Mouse (Mus musculus): ENCODE data around the gene Mast4. TPM values are rescaled to one million over a fixed set of nuclear protein-coding genes. Genes with fewer than 3 reads are reported as not detected.

The Mast4 gene
- total and polyA plus RNA-seq, 3 experiments, result 0.04 to 1.1 (median 0.23) TPM

DNA sequence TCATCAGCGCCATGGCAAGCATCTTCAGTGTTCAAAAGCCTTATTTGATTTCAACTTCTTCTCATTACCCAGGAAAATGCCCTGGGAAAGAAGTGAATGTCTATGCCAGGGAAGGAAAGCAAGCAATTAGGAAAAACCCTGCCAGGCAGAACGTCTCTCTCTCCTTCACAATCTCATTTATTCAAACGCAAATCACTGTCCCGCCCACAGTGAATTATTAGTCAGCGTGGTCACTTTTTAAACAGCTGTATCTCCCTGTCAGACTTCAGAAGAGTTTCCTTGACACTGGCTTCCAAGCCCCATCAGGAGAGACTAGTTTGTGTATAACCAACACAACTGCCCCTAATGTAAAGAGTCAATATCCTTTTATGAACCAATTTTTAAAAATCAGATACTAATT lies 296.8 kb downstream of the Mast4 start:
- no peak for DNase-seq (ENCODE audit: low spot score)
- ATAC-seq (ENCODE audit: extremely low read depth, insufficient number of reproducible peaks, low FRiP score, poor library complexity, severe bottlenecking), result no peak
- H3K4me3 ChIP-seq (ENCODE audit: low read depth, low read length), result no peak overlapping the region
- no peaks in the 10 kb centered on the region; the same call in 1 of the 2 replicates for H3K27me3 ChIP-seq (ENCODE audit: insufficient read depth, low read length)
- H3K36me3 ChIP-seq (replicated peaks), result no peaks in the 10 kb centered on the region
- TF ChIP-seq POLR2AphosphoS5 (IDR thresholded peaks at IDR 0.05; ENCODE audit: insufficient replicate concordance, low read depth, low read length), result no peak
- no peak for TF ChIP-seq GATA1 (IDR thresholded peaks at IDR 0.05; ENCODE audit: borderline replicate concordance, low read length)
- no peak for TF ChIP-seq TAL1 (conservative IDR thresholded peaks at IDR 0.05; ENCODE audit: low read depth, low read length)
- TF ChIP-seq CTCF (IDR thresholded peaks at IDR 0.05; ENCODE audit: low read depth, low read length), result no peak
- TF ChIP-seq GATA2 (IDR thresholded peaks at IDR 0.05; ENCODE audit: borderline replicate concordance, low read depth, low read length), result no peak
- H3K4me1 ChIP-seq (ENCODE audit: insufficient read depth, low read depth, low read length), result no peaks in the 10 kb centered on the region
- no peaks in the 10 kb centered on the region for H3K9me3 ChIP-seq (replicated peaks)

DNA sequence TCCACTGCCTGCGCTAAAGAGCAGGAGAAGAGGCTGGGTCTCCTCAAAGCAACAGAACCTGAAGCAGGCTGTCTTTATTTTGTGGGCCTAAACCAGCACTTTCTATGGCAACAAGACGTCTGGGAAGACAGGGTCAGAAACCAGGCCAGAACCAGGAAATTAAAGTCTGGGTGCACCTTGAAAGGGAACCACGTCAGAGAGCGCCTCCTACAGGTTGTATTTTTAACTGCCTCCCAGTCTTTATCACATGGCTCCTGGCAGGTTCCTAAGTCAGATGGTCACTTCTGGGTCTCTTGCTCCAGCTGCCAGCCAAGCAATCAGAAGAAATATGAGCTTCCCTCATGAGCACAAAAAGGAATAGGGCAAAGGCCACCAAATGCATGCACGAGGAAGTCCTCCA lies 304.9 kb downstream of the Mast4 start:
- no peaks in the 10 kb centered on the region for H3K4me1 ChIP-seq (ENCODE audit: insufficient read depth, low read depth, low read length)
- H3K9me3 ChIP-seq (replicated peaks), result no peaks in the 10 kb centered on the region
- H3K4me3 ChIP-seq (ENCODE audit: low read depth, low read length), result no peak overlapping the region
- ATAC-seq (ENCODE audit: extremely low read depth, insufficient number of reproducible peaks, low FRiP score, poor library complexity, severe bottlenecking) (no peak), DNase-seq (ENCODE audit: low spot score) (no peak)
- no peaks in the 10 kb centered on the region; the same call in 1 of the 2 replicates for H3K27me3 ChIP-seq (ENCODE audit: insufficient read depth, low read length)
- H3K36me3 ChIP-seq (replicated peaks), result no peaks in the 10 kb centered on the region
- TF ChIP-seq CTCF (IDR thresholded peaks at IDR 0.05; ENCODE audit: low read depth, low read length) (no peak), TAL1 (conservative IDR thresholded peaks at IDR 0.05; ENCODE audit: low read depth, low read length) (no peak), GATA1 (IDR thresholded peaks at IDR 0.05; ENCODE audit: borderline replicate concordance, low read length) (no peak), GATA2 (IDR thresholded peaks at IDR 0.05; ENCODE audit: borderline replicate concordance, low read depth, low read length) (no peak), POLR2AphosphoS5 (IDR thresholded peaks at IDR 0.05; ENCODE audit: insufficient replicate concordance, low read depth, low read length) (no peak)

DNA sequence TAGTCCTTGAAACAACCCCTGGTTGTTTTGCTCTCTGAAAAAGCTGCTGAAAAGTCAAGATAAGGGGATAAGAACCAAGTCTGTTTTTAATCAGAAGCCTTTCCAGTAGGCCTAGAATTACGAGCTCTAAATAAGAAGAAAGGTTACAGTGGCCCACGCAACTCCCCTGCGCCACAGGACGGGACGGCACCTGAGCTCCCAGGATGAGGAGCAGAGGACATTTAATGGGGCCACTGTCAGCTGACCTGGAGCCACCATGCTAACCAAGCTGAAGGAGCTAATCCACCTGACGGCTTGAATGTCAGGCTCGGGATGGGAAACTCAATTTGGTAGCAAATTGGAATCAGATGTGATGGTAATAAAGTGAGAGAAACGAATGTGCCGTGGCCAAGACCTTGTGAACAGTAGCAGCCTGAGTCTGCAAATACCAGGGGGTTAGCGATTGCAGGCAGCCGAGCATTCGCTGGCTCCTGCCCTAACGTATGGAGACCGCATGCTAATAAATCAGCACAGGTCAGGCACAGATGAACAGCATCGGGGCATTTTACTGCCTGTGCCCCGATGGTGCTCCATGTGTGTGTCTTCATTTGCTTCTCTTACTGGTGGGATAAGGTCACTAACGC lies 306.7 kb downstream of the Mast4 start:
- Histone ChIP-seq H3K36me3 (replicated peaks) (no peaks in the 10 kb centered on the region), H3K27me3 (ENCODE audit: insufficient read depth, low read length) (no peaks in the 10 kb centered on the region), H3K9me3 (replicated peaks) (no peaks in the 10 kb centered on the region), H3K4me3 (ENCODE audit: low read depth, low read length) (no peak overlapping the region), H3K4me1 (ENCODE audit: insufficient read depth, low read depth, low read length) (no peaks in the 10 kb centered on the region)
- TF ChIP-seq POLR2AphosphoS5 (IDR thresholded peaks at IDR 0.05; ENCODE audit: insufficient replicate concordance, low read depth, low read length), result no peak
- TF ChIP-seq GATA1 (IDR thresholded peaks at IDR 0.05; ENCODE audit: borderline replicate concordance, low read length), result no peak
- TF ChIP-seq TAL1 (conservative IDR thresholded peaks at IDR 0.05; ENCODE audit: low read depth, low read length), result no peak
- TF ChIP-seq CTCF (IDR thresholded peaks at IDR 0.05; ENCODE audit: low read depth, low read length), result no peak
- TF ChIP-seq GATA2 (IDR thresholded peaks at IDR 0.05; ENCODE audit: borderline replicate concordance, low read depth, low read length), result no peak
- DNase-seq (ENCODE audit: low spot score) (no peak), ATAC-seq (ENCODE audit: extremely low read depth, insufficient number of reproducible peaks, low FRiP score, poor library complexity, severe bottlenecking) (no peak)

DNA sequence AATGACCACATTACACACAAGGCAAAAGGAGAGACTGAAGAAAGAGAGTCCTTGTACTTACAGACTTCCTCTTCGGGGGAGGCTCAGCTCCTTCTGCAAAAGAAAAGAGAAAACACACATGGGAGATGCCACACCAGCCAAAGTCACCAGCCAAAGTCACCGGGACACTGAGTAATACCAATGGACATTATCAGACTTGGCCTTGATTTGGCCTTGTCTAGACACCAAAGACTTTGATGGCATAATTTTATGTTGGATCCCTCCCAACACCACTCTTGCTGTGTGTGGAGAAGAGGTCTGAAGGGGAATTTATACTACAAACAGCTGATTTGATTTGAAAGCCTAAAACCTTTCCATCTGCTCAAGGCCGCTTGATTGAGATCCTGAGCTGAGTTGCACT lies 308.8 kb downstream of the Mast4 start:
- no peak for ATAC-seq (ENCODE audit: extremely low read depth, insufficient number of reproducible peaks, low FRiP score, poor library complexity, severe bottlenecking)

DNA sequence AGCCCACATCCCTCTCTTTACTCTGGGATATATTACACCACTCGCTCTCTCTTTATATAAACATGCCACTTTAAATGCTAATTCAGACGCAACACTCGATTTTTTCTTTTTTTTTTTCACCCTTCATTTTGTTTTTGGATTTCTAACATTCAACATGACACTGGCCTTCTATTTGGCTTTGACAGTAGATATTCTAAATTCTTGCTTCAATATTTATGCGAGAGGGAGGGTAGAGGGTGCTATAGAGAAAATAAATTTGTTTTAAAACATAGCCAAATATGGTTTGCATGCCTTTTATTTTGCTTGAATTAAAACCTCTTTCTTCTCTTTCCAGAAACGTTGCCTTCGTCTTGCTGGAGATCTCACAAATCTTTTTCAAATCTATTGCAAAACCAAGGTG lies 315.8 kb downstream of the Mast4 start:
- no peak overlapping the region for H3K4me3 ChIP-seq (ENCODE audit: low read depth, low read length)
- DNase-seq (ENCODE audit: low spot score) (no peak), ATAC-seq (ENCODE audit: extremely low read depth, insufficient number of reproducible peaks, low FRiP score, poor library complexity, severe bottlenecking) (no peak)
- H3K27me3 ChIP-seq (ENCODE audit: insufficient read depth, low read length), result no peaks in the 10 kb centered on the region
- H3K9me3 ChIP-seq (replicated peaks), result no peaks in the 10 kb centered on the region
- no peaks in the 10 kb centered on the region for H3K4me1 ChIP-seq (ENCODE audit: insufficient read depth, low read depth, low read length)
- TF ChIP-seq POLR2AphosphoS5 (IDR thresholded peaks at IDR 0.05; ENCODE audit: insufficient replicate concordance, low read depth, low read length), result no peak
- no peak for TF ChIP-seq GATA1 (IDR thresholded peaks at IDR 0.05; ENCODE audit: borderline replicate concordance, low read length)
- no peak for TF ChIP-seq TAL1 (conservative IDR thresholded peaks at IDR 0.05; ENCODE audit: low read depth, low read length)
- TF ChIP-seq GATA2 (IDR thresholded peaks at IDR 0.05; ENCODE audit: borderline replicate concordance, low read depth, low read length), result no peak
- TF ChIP-seq CTCF (IDR thresholded peaks at IDR 0.05; ENCODE audit: low read depth, low read length), result no peak
- no peaks in the 10 kb centered on the region for H3K36me3 ChIP-seq (replicated peaks)

More for the DNA sequence above, 308.8 kb downstream of the Mast4 start:
- H3K27me3 ChIP-seq (ENCODE audit: insufficient read depth, low read length), result no peaks in the 10 kb centered on the region
- DNase-seq (ENCODE audit: low spot score), result no peak
- H3K4me1 ChIP-seq (ENCODE audit: insufficient read depth, low read depth, low read length), result no peaks in the 10 kb centered on the region
- H3K9me3 ChIP-seq (replicated peaks), result no peaks in the 10 kb centered on the region
- H3K36me3 ChIP-seq (replicated peaks), result no peaks in the 10 kb centered on the region
- TF ChIP-seq GATA1 (IDR thresholded peaks at IDR 0.05; ENCODE audit: borderline replicate concordance, low read length) (no peak), POLR2AphosphoS5 (IDR thresholded peaks at IDR 0.05; ENCODE audit: insufficient replicate concordance, low read depth, low read length) (no peak), CTCF (IDR thresholded peaks at IDR 0.05; ENCODE audit: low read depth, low read length) (no peak), TAL1 (conservative IDR thresholded peaks at IDR 0.05; ENCODE audit: low read depth, low read length) (no peak), GATA2 (IDR thresholded peaks at IDR 0.05; ENCODE audit: borderline replicate concordance, low read depth, low read length) (no peak)
- no peak overlapping the region for H3K4me3 ChIP-seq (ENCODE audit: low read depth, low read length)

DNA sequence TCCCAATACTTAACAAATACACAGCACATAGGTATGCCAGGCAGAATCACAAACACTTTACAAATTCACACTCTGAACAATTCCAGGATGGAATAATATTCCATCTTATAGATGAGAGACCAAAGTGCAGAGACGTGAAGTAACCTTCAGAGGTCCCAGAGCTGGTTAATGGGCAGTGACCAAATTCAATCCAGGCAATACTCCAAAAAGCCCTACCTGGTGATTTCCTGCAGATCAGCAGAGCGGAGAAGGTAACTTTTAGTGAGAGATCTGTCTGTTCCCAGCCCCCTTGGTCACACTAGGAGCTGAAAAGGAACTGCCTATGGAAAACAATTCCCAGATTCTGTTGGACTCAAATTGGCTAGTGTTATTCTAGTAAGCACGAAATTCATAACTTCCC lies 316.6 kb downstream of the Mast4 start:
- TF ChIP-seq GATA1 (IDR thresholded peaks at IDR 0.05; ENCODE audit: borderline replicate concordance, low read length), result no peak

More for the DNA sequence above, 316.6 kb downstream of the Mast4 start:
- Histone ChIP-seq H3K9me3 (replicated peaks) (no peaks in the 10 kb centered on the region), H3K4me1 (ENCODE audit: insufficient read depth, low read depth, low read length) (no peaks in the 10 kb centered on the region), H3K36me3 (replicated peaks) (no peaks in the 10 kb centered on the region), H3K27me3 (ENCODE audit: insufficient read depth, low read length) (no peaks in the 10 kb centered on the region), H3K4me3 (ENCODE audit: low read depth, low read length) (no peak overlapping the region)
- DNase-seq (ENCODE audit: low spot score), result no peak
- no peak for ATAC-seq (ENCODE audit: extremely low read depth, insufficient number of reproducible peaks, low FRiP score, poor library complexity, severe bottlenecking)

Measured in G1E (cell line).